Mouse (Mus musculus): ENCODE data around the gene Podxl.
"Not testable (repeated sequence)": the region's sequence is repeated elsewhere in the genome, so short reads cannot be mapped to it uniquely, and the experiment has no call there.

Gene Podxl

GRCm38 (mm10) chr6:31568070-31568595 lies 4.4 kb upstream of the Podxl start:
- DNase-seq (ENCODE audit: low spot score in 2 of 2) = no peak

- DNase-seq (ENCODE audit: low spot score in 2 of 2) = no peak
Observed at GRCm38 (mm10) chr6:31567200-31567599, 3.4 kb upstream of the Podxl start.

- DNase-seq (ENCODE audit: low spot score in 2 of 2) = peak in 1 of 2 experiments; percentile 7
Observed at GRCm38 (mm10) chr6:31564901-31565391, 1.2 kb upstream of the Podxl start.

- no peak for DNase-seq (ENCODE audit: low spot score in 2 of 2)
Observed at GRCm38 (mm10) chr6:31564182-31564531, 376 bp upstream of the Podxl start.

GRCm38 (mm10) chr6:31562371-31563080 lies 1.3 kb downstream of the Podxl start:
- DNase-seq (ENCODE audit: low spot score in 2 of 2) = no peak

- DNase-seq (ENCODE audit: low spot score in 2 of 2) = not testable (repeated sequence)
Observed at GRCm38 (mm10) chr6:31561948-31562347, 1.8 kb downstream of the Podxl start.

GRCm38 (mm10) chr6:31560138-31560959 lies 3.4 kb downstream of the Podxl start:
- no peak for DNase-seq (ENCODE audit: low spot score in 2 of 2)

- no peak for DNase-seq (ENCODE audit: low spot score in 2 of 2)
Observed at GRCm38 (mm10) chr6:31556460-31557100, 7.2 kb downstream of the Podxl start.

- no peak for DNase-seq (ENCODE audit: low spot score in 2 of 2)
Observed at GRCm38 (mm10) chr6:31550876-31551532, 12.8 kb downstream of the Podxl start.

GRCm38 (mm10) chr6:31549361-31550051 lies 14.3 kb downstream of the Podxl start:
- DNase-seq (ENCODE audit: low spot score in 2 of 2) = peak in 1 of 2 experiments; percentile 59

- no peak for DNase-seq (ENCODE audit: low spot score in 2 of 2)
Observed at GRCm38 (mm10) chr6:31544318-31544717, 19.5 kb downstream of the Podxl start.

- no peak for DNase-seq (ENCODE audit: low spot score in 2 of 2)
Observed at GRCm38 (mm10) chr6:31540018-31540417, 23.8 kb downstream of the Podxl start.

- DNase-seq (ENCODE audit: low spot score in 2 of 2) = no peak
Observed at GRCm38 (mm10) chr6:31538112-31538511, 25.7 kb downstream of the Podxl start.

- DNase-seq (ENCODE audit: low spot score in 2 of 2) = no peak
Observed at GRCm38 (mm10) chr6:31537193-31537592, 26.6 kb downstream of the Podxl start.

GRCm38 (mm10) chr6:31534705-31535104 lies 29.1 kb downstream of the Podxl start:
- no peak for DNase-seq (ENCODE audit: low spot score in 2 of 2)

GRCm38 (mm10) chr6:31531880-31532279 lies 31.9 kb downstream of the Podxl start:
- DNase-seq (ENCODE audit: low spot score in 2 of 2) = no peak

- DNase-seq (ENCODE audit: low spot score in 2 of 2) = no peak
Observed at GRCm38 (mm10) chr6:31528339-31528738, 35.4 kb downstream of the Podxl start.

GRCm38 (mm10) chr6:31527897-31528296 lies 35.9 kb downstream of the Podxl start:
- peak in 1 of 2 experiments; percentile 62 for DNase-seq (ENCODE audit: low spot score in 2 of 2)

- DNase-seq (ENCODE audit: low spot score in 2 of 2) = no peak
Observed at GRCm38 (mm10) chr6:31526929-31527328, 36.9 kb downstream of the Podxl start.

- DNase-seq (ENCODE audit: low spot score in 2 of 2) = peak; percentile 53 to 66
Observed at GRCm38 (mm10) chr6:31525231-31525900, 38.4 kb downstream of the Podxl start.

Measured in cerebellum, postnatal 4 days (tissue).